In genomic region chr16:93797021-93797840, GRCm38 (mm10) we compare ENCODE assay signal across 9 mouse cellular contexts. TPM values are rescaled to one million over a fixed set of nuclear protein-coding genes. Genes with fewer than 3 reads are reported as not detected.
DNase-seq lines count a peak whose midpoint lies in the region; ATAC-seq and TF ChIP-seq lines count a peak whose summit lies in the region.
"Had no signal": no experiment of that assay in that cellular context is flagged by ENCODE, and none has a peak within 500 bp of the region (broad histone marks: within the 10 kb centered on the region; RNA-seq: fewer than 3 reads in every experiment).

No protein-coding gene starts in this region.

- 73% methylated on average over 12 of the region's 12 CpGs for WGBS in heart, embryonic 11.5 days (ENCODE audit: insufficient replicate concordance)
- WGBS in heart, embryonic 15.5 days, result 75% methylated on average over 12 of the region's 12 CpGs
- 63% methylated on average over 12 of the region's 12 CpGs for WGBS in stomach, postnatal 0 days
- 84% methylated on average over 12 of the region's 12 CpGs for WGBS in forebrain, embryonic 16.5 days

- no peak for TF ChIP-seq EP300 in stomach, postnatal 0 days (optimal IDR thresholded peaks at IDR 0.05)

- H3K27me3 ChIP-seq in heart, embryonic 11.5 days (ENCODE audit: control insufficient read depth, insufficient read depth, low read length), result no peaks in the 10 kb centered on the region
- no peaks in the 10 kb centered on the region for H3K27me3 ChIP-seq in heart, embryonic 15.5 days
- no peaks in the 10 kb centered on the region for H3K27me3 ChIP-seq in stomach, postnatal 0 days (ENCODE audit: control insufficient read depth, insufficient read depth, low read length)
- no peaks in the 10 kb centered on the region for H3K27me3 ChIP-seq in forebrain, embryonic 16.5 days (replicated peaks; ENCODE audit: control insufficient read depth, insufficient read depth, low read length)

- no peak overlapping the region for H3K27ac ChIP-seq in heart, embryonic 11.5 days (ENCODE audit: low read depth, low read length)
- 0 out of 2 replicates have a peak overlapping the region, but pooled peaks have one; percentile 9 for H3K27ac ChIP-seq in heart, embryonic 15.5 days
- peak overlapping the region; percentile 66 for H3K27ac ChIP-seq in stomach, postnatal 0 days (replicated peaks)
- H3K27ac ChIP-seq in forebrain, embryonic 16.5 days (ENCODE audit: low read length), result no peak overlapping the region

- no peaks in the 10 kb centered on the region for H3K9me3 ChIP-seq in heart, embryonic 11.5 days (replicated peaks; ENCODE audit: control insufficient read depth, low read length)
- no peaks in the 10 kb centered on the region for H3K9me3 ChIP-seq in heart, embryonic 15.5 days (replicated peaks)
- no peaks in the 10 kb centered on the region for H3K9me3 ChIP-seq in stomach, postnatal 0 days (ENCODE audit: control insufficient read depth, low read length)
- H3K9me3 ChIP-seq in forebrain, embryonic 16.5 days (ENCODE audit: control insufficient read depth, low read length), result no peaks in the 10 kb centered on the region

- H3K9ac ChIP-seq in heart, embryonic 11.5 days (ENCODE audit: low read depth, low read length), result no peak overlapping the region
- no peak overlapping the region for H3K9ac ChIP-seq in heart, embryonic 15.5 days
- H3K9ac ChIP-seq in stomach, postnatal 0 days (ENCODE audit: low read length), result no peak overlapping the region
- no peak overlapping the region for H3K9ac ChIP-seq in forebrain, embryonic 16.5 days (replicated peaks; ENCODE audit: low read depth, low read length)

- H3K4me1 ChIP-seq in heart, embryonic 11.5 days (ENCODE audit: control insufficient read depth, insufficient read depth, low read length), result 0 out of 2 replicates have a peak, but pooled peaks cover 2% of the 10 kb centered on the region
- H3K4me1 ChIP-seq in heart, embryonic 15.5 days (replicated peaks), result peaks cover 8% of the 10 kb centered on the region
- no peaks in the 10 kb centered on the region for H3K4me1 ChIP-seq in stomach, postnatal 0 days (replicated peaks; ENCODE audit: control insufficient read depth, insufficient read depth)
- no peaks in the 10 kb centered on the region for H3K4me1 ChIP-seq in forebrain, embryonic 16.5 days (replicated peaks; ENCODE audit: control insufficient read depth, insufficient read depth, low read length)

- ATAC-seq in heart, embryonic 11.5 days (replicated peaks; ENCODE audit: insufficient number of reproducible peaks, low FRiP score, low TSS enrichment), result no peak
- ATAC-seq in heart, embryonic 15.5 days (replicated peaks; ENCODE audit: insufficient number of reproducible peaks, insufficient read depth, low FRiP score, low read depth), result no peak
- ATAC-seq in stomach, postnatal 0 days (ENCODE audit: low FRiP score, low TSS enrichment), result no peak; the same call in 1 of the 2 replicates
- no peak for ATAC-seq in forebrain, embryonic 16.5 days

- DNase-seq in heart, adult 9 months (ENCODE audit: low spot score in 2 of 2), result peak; percentile 27 to 29
- DNase-seq in right cerebral cortex, adult 2 months (ENCODE audit: low spot score in 2 of 2), result peak; percentile 18 to 28
- no peak for DNase-seq in right cerebral cortex, postnatal 4 days
- DNase-seq in stomach, postnatal 0 days (ENCODE audit: low spot score), result no peak
- DNase-seq in natural killer cell, adult 2 months (ENCODE audit: low spot score in 2 of 2), result no peak
- DNase-seq: adrenal gland, postnatal 25 days had no signal

- no peaks in the 10 kb centered on the region for H3K36me3 ChIP-seq in heart, embryonic 11.5 days (ENCODE audit: control insufficient read depth, insufficient read depth, low read length)
- no peaks in the 10 kb centered on the region for H3K36me3 ChIP-seq in heart, embryonic 15.5 days
- peaks cover 6% of the 10 kb centered on the region; the same call in 1 of the 2 replicates for H3K36me3 ChIP-seq in stomach, postnatal 0 days (ENCODE audit: control insufficient read depth, insufficient read depth, low read length)
- peaks cover 3% of the 10 kb centered on the region; the same call in 1 of the 2 replicates for H3K36me3 ChIP-seq in forebrain, embryonic 16.5 days (ENCODE audit: control insufficient read depth, insufficient read depth)

- TF ChIP-seq CTCF in stomach, postnatal 0 days (IDR thresholded peaks at IDR 0.05; ENCODE audit: low read depth), result no peak

- H3K4me2 ChIP-seq in heart, embryonic 11.5 days, result no peak overlapping the region
- no peak overlapping the region for H3K4me2 ChIP-seq in heart, embryonic 15.5 days
- H3K4me2 ChIP-seq in stomach, postnatal 0 days (replicated peaks; ENCODE audit: low read depth), result no peak overlapping the region
- H3K4me2 ChIP-seq in forebrain, embryonic 16.5 days (ENCODE audit: low read length), result no peak overlapping the region

- no peak overlapping the region for H3K4me3 ChIP-seq in heart, embryonic 11.5 days (ENCODE audit: low read depth, low read length)
- H3K4me3 ChIP-seq in heart, embryonic 15.5 days, result no peak overlapping the region
- no peak overlapping the region for H3K4me3 ChIP-seq in stomach, postnatal 0 days (ENCODE audit: low read depth, low read length)
- no peak overlapping the region for H3K4me3 ChIP-seq in forebrain, embryonic 16.5 days (replicated peaks; ENCODE audit: low read length)

RNA-seq across cellular contexts. Expression of gene Morc3, which starts 34.7 kb away (rescaled TPM):
- polyA plus RNA-seq in heart, embryonic 11.5 days (2014; fragmentation: Nextera tagmentation; extraction: Ambion mirVana), result 22.8 and 25.3 TPM in 2 replicates
- 22.2 and 22.3 TPM in 2 replicates for polyA plus RNA-seq in heart, embryonic 15.5 days (2015; fragmentation: Nextera tagmentation; extraction: Ambion mirVana)
- polyA plus RNA-seq in stomach, postnatal 0 days (2015; fragmentation: Nextera tagmentation; extraction: Ambion mirVana), result 12.4 and 17.9 TPM in 2 replicates
- 38.2 and 39.7 TPM in 2 replicates for polyA plus RNA-seq in forebrain, embryonic 16.5 days (2015; fragmentation: Nextera tagmentation; extraction: Ambion mirVana)

Comparison
In these comparisons a context has a peak if more than half of its experiments do, and no peak if none do; other contexts are left out.
1. DNase-seq: peak in heart, adult 9 months (2 of 2) and right cerebral cortex, adult 2 months (2 of 2); none in right cerebral cortex, postnatal 4 days (single experiment), stomach, postnatal 0 days (single experiment) and natural killer cell, adult 2 months (0 of 2).
2. H3K27ac ChIP-seq: peak in heart, embryonic 15.5 days (single experiment) and stomach, postnatal 0 days (single experiment); none in heart, embryonic 11.5 days (single experiment) and forebrain, embryonic 16.5 days (single experiment).